Mouse (Mus musculus): ENCODE measurements at regions not wholly inside any gene's neighbourhood (a gene's known extent, or its start where the extent isn't known, plus 50 kb on each side); places are given as distances from the start of the nearest gene placed in this dataset.

DNA sequence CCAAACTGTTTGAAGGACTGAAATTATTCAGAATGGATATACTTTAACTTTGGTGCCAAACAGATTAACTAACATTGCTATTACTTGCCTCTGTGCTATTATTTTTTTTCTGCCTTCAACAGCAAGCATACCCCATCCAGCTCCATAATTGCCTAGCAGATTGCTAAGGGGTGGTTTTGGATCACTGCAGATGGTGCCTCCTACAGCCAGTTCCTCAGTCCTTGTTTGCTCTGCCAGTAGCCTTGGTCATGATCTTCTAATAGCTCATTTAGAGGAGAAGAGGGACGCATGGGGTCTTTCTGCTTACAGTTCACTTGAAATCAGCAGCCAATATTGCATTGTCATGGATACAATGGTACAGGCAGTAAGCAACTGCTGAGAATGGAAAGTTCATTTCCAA is 880.8 kb downstream of the Epha4 start:
- TF ChIP-seq GATA1 (IDR thresholded peaks at IDR 0.05; ENCODE audit: borderline replicate concordance, low read length) (no peak), FLI1 (IDR thresholded peaks at IDR 0.05; ENCODE audit: low read length) (no peak)
